Mouse (Mus musculus) heart, adult 2 months (tissue): ENCODE data around the gene Tcf25. TPM values are rescaled to one million over a fixed set of nuclear protein-coding genes. Genes with fewer than 3 reads are reported as not detected.
A peak's percentile ranks its signal among the peaks of the same experiment; 100 is the strongest.

Source experiments
- DNase-seq, 2 experiments: peaks; one replicate each; pipeline ENCODE4 v3.0.0; 2021
- H3K27ac ChIP-seq: fragments of 200-600 bp; 2 replicates; pipeline ENCODE4 v1.8.1; 2022
- H3K27me3 ChIP-seq: fragments of 200-500 bp; 2 replicates; pipeline ENCODE4 v1.6.1; 2012; ENCODE audit warnings: mild to moderate bottlenecking, low read length, inconsistent platforms, mixed read lengths; ENCODE audit not compliant: control insufficient read depth, insufficient read depth
- H3K36me3 ChIP-seq: fragments of 200-500 bp; 2 replicates; pipeline ENCODE4 v1.6.1; 2012; ENCODE audit warnings: low read length, inconsistent platforms; ENCODE audit not compliant: control insufficient read depth, insufficient read depth
- H3K4me1 ChIP-seq: fragments of 200-500 bp; 2 replicates; pipeline ENCODE4 v1.6.1; 2011; ENCODE audit warnings: low read length; ENCODE audit not compliant: control insufficient read depth, insufficient read depth
- H3K4me3 ChIP-seq: fragments of 200-600 bp; 2 replicates; pipeline ENCODE4 v1.8.1; 2022
- H3K79me2 ChIP-seq: fragments of 200-500 bp; replicated peaks from 2 replicates; pipeline ENCODE4 v1.6.1; 2012; ENCODE audit warnings: mild to moderate bottlenecking, inconsistent platforms, low read length, moderate library complexity, mixed read lengths; ENCODE audit not compliant: control insufficient read depth, insufficient read depth
- H3K9ac ChIP-seq: fragments of 200-500 bp; 2 replicates; pipeline ENCODE4 v1.6.1; 2012; ENCODE audit warnings: low read depth, mild to moderate bottlenecking, control low read depth, inconsistent platforms, low read length, mixed read lengths
- CTCF ChIP-seq: fragments of 200-600 bp; IDR thresholded peaks from 2 replicates; pipeline ENCODE4 v1.8.1; 2022; ENCODE audit warnings: antibody characterized with exemption, mild to moderate bottlenecking, moderate library complexity
- EP300 ChIP-seq: fragments of 200-500 bp; IDR thresholded peaks from 2 replicates; pipeline ENCODE4 v1.6.1; 2011; ENCODE audit warnings: low read depth, low read length, control low read depth; ENCODE audit not compliant: insufficient read depth
- POLR2A ChIP-seq: fragments of 200-500 bp; IDR thresholded peaks from 2 replicates; pipeline ENCODE4 v1.6.1; 2011; ENCODE audit warnings: mild to moderate bottlenecking, low read depth, low read length, control low read depth; ENCODE audit not compliant: insufficient read depth
- WGBS: fragments of 180-500 bp; shearing (Covaris S2); methylation state at CpG from one replicate; pipeline ENCODE4 v1.1.7; 2018; 5-methylcytosine and 5-hydroxymethylcytosine counted together
- intact Hi-C: fragments of 180-260 bp; cut with DNase I; formaldehyde crosslinking; loops from one replicate; pipeline ENCODE4 v1.15.1; 2025
- polyA plus RNA-seq: library from polyadenylated mRNA; depleted of rRNA; stranded (reverse); fragments of >200 nt; gene quantifications from 2 replicates; pipeline ENCODE4 v1.2.3, GENCODE M21; 2012
- total RNA-seq, 2 experiments: library from RNA; stranded (reverse); gene quantifications; 2 replicates each; pipeline ENCODE4 v1.2.3; 2021

Gene Tcf25
- total and polyA plus RNA-seq, 3 experiments: 125 to 137 (median 134) TPM

DNA sequence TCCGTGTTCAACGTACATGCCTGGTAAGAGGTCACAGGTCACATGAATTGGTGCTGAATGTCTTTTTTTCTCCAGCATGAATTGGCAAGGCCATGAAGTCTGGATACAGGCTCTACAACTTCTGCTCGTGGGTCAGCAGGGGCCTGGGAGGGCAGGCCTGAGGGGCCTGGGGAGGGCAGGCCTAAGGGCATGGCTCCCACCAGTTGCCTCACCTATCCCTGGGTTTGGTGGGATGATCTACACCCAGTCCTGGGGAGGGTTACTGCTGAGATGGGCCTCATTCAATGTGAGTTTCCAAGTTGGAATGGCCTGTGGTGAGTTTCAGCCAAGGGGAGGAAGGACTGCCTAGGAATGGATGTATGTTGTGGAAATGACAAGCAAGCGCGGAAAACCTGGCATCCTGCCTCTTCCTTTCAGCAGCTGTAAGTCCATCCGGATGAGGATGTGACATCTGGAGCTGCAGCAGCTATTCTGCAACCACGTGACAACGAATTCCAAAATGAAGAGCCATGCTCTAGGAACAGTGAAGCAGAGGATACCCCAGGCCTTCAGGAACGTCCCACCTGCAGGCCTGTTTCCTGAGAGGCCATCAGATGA is 29.3 kb downstream of the Tcf25 start:
- Histone ChIP-seq H3K9ac (no peak overlapping the region), H3K27me3 (no peaks in the 10 kb centered on the region), H3K4me3 (no peak overlapping the region), H3K79me2 (no peaks in the 10 kb centered on the region), H3K4me1 (no peaks in the 10 kb centered on the region), H3K27ac (no peak overlapping the region), H3K36me3 (no peaks in the 10 kb centered on the region)
- no peak for TF ChIP-seq CTCF
- TF ChIP-seq EP300: no peak
- no peak for TF ChIP-seq POLR2A
- WGBS: 49% methylated on average over 9 of the region's 9 CpGs
- intact Hi-C loops: no loop called here
- no peak for DNase-seq

DNA sequence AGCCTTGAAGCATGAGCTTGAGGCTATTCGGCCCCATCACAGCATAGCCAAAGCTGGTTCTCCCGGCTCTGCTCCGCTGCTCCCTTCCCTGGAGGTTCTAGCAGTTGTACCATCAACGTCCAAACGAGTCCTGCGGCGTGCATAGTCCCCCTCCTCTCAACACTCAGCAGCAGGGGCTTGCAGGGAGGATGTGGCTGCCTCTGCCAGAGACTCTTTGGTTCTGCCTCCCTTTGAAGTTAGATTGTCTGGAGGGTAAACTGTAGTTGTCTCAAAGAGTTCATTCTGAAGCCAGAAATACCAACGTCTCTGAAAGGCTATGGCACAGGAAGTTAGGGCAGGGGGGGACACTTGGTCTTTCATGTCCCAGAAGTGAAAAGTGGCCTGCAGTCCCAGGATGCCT is 31.0 kb downstream of the Tcf25 start:
- no peaks in the 10 kb centered on the region for H3K79me2 ChIP-seq
- WGBS: 49% methylated on average over 8 of the region's 8 CpGs
- no peaks in the 10 kb centered on the region for H3K36me3 ChIP-seq
- intact Hi-C loops: no loop called here
- H3K27ac ChIP-seq: no peak overlapping the region
- H3K4me3 ChIP-seq: no peak overlapping the region
- no peaks in the 10 kb centered on the region for H3K27me3 ChIP-seq
- no peaks in the 10 kb centered on the region for H3K4me1 ChIP-seq
- no peak for DNase-seq
- TF ChIP-seq POLR2A: no peak
- TF ChIP-seq EP300: no peak
- H3K9ac ChIP-seq: no peak overlapping the region

DNA sequence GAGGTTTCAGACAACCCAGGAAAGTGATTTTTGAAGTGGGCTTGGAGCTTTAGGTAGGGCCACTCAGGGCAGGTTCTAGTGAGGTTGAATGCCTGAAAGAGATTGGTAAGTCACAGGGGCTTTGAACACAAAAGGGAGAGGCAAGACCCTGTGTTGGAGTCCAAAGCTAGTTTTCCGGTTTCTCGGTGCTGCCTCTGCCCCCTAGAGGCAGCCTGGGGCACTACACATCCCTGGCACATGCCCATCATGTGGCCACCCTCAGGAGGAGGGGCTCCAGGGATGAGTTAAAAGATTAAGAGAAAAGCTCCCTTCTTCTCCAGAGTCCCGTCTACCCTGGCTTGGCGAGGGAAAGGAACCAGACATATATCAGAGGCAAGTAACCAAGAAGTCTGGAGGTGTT is 33.2 kb downstream of the Tcf25 start, which contains the start of gene Mc1r:
Gene Mc1r (plus strand): TSS at position 322 of the 400 bp plus-strand sequence.
- intact Hi-C loops: no loop called here
- TF ChIP-seq EP300 (no peak), POLR2A (no peak), CTCF (no peak; the same call in 1 of the 2 replicates)
- Histone ChIP-seq H3K9ac (no peak within 1 kb of the TSS), H3K27ac (no peak within 1 kb of the TSS), H3K27me3 (peaks cover 8% of the 10 kb centered on the region; the same call in 1 of the 2 replicates), H3K4me3 (no peak within 1 kb of the TSS), H3K4me1 (no peaks in the 10 kb centered on the region; the same call in 1 of the 2 replicates), H3K79me2 (no peaks in the 10 kb centered on the region), H3K36me3 (no peaks in the 10 kb centered on the region)
- 11% methylated on average over 4 of the region's 4 CpGs for WGBS
- peak; percentile 44 to 72 for DNase-seq

DNA sequence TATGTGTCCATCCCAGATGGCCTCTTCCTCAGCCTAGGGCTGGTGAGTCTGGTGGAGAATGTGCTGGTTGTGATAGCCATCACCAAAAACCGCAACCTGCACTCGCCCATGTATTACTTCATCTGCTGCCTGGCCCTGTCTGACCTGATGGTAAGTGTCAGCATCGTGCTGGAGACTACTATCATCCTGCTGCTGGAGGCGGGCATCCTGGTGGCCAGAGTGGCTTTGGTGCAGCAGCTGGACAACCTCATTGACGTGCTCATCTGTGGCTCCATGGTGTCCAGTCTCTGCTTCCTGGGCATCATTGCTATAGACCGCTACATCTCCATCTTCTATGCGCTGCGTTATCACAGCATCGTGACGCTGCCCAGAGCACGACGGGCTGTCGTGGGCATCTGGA is 34.1 kb downstream of the Tcf25 start:
- Histone ChIP-seq H3K36me3 (no peaks in the 10 kb centered on the region), H3K79me2 (no peaks in the 10 kb centered on the region), H3K27ac (no peak overlapping the region), H3K27me3 (peaks cover 8% of the 10 kb centered on the region; the same call in 1 of the 2 replicates), H3K9ac (no peak overlapping the region), H3K4me1 (no peaks in the 10 kb centered on the region; the same call in 1 of the 2 replicates), H3K4me3 (no peak overlapping the region)
- WGBS: 83% methylated on average over 13 of the region's 13 CpGs
- DNase-seq: peak in 1 of 2 experiments; percentile 1
- TF ChIP-seq CTCF (no peak), POLR2A (no peak), EP300 (no peak)
- intact Hi-C loops: no loop called here

DNA sequence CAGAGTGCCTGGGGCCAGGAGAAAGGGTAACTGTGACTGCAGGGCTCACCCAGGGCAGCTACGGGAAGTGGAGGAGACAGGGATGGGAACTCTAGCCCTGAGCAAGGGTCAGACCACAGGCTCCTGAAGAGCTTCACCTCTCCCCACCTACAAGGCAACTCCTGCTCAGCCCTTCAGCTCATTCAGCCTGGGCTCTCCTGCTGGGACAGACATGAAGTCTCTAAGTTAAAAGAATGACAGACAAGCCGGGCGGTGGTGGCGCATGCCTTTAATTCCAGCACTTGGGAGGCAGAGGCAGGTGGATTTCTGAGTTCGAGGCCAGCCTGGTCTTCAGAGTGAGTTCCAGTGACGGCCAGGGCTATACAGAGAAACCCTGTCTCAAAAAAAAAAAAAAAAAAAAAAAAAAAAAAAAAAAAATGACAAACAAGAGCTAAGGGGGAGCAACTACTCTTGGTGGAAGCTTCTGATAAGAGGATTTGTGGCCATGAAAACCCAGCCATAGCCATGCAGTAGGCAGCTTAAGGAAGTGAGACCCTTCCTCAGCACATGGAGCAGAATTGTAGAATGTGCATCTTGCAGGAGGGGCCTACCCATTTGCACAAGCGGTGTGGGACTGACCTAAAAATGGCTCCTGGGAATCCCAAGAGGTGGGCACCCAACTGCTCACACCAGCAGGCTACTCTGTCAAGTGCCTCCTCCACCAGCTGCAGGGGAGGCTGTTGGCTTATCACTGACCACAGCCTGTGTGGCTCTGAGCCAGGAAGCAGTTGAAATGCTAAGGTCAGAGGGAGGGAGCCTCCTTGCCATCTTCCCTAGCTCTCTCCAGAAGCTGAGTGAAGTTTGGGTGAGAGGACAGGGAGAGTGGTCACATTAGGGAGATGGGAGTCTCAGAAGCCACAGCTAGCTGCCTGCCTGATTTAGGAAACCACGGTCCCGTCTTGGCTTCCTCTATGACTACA is 35.3 kb downstream of the Tcf25 start:
- H3K4me3 ChIP-seq: no peak overlapping the region
- no peaks in the 10 kb centered on the region for H3K36me3 ChIP-seq
- 56% methylated on average over 9 of the region's 9 CpGs for WGBS
- TF ChIP-seq CTCF (no peak), EP300 (no peak), POLR2A (no peak)
- H3K4me1 ChIP-seq: no peaks in the 10 kb centered on the region; the same call in 1 of the 2 replicates
- no peak for DNase-seq
- intact Hi-C loops: no loop called here
- H3K79me2 ChIP-seq: no peaks in the 10 kb centered on the region
- H3K27me3 ChIP-seq: peaks cover 8% of the 10 kb centered on the region; the same call in 1 of the 2 replicates
- no peak overlapping the region for H3K9ac ChIP-seq
- no peak overlapping the region for H3K27ac ChIP-seq

DNA sequence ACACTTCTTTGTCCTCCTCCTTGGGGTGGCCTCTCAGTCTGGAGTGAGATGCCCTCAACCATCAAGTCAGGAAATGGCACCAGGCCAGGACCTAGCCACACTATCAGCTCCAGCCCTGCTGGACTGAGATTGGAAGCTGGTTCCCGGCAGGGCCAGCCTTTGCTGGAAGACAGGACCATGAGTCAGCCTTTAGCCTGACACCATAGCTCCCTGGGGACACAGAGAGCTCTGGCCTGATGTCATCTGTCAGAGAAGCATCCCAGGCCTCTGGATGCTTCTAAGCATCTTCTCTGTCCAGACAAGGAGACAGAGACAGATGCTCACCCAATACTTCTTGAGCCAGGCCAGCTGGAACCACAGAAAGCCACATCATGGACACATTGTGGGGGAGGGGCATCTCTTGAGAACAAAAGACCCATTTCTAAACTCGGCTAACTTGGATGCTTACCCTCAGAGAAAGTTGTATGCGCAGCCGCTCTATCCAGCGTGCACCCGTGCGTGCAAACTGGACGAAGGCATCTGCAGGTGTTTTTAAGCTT is 36.6 kb downstream of the Tcf25 start:
- H3K4me1 ChIP-seq: no peaks in the 10 kb centered on the region; the same call in 1 of the 2 replicates
- WGBS: 53% methylated on average over 8 of the region's 8 CpGs
- H3K27me3 ChIP-seq: peaks cover 8% of the 10 kb centered on the region; the same call in 1 of the 2 replicates
- intact Hi-C loops: no loop called here
- H3K36me3 ChIP-seq: no peaks in the 10 kb centered on the region
- no peaks in the 10 kb centered on the region for H3K79me2 ChIP-seq
- no peak overlapping the region for H3K4me3 ChIP-seq
- H3K9ac ChIP-seq: no peak overlapping the region
- TF ChIP-seq EP300: no peak
- TF ChIP-seq CTCF: no peak
- TF ChIP-seq POLR2A: no peak
- no peak overlapping the region for H3K27ac ChIP-seq
- DNase-seq: peak; percentile 57 to 62
